22 mouse cellular contexts compared by ENCODE assay signal in the genomic region with DNA sequence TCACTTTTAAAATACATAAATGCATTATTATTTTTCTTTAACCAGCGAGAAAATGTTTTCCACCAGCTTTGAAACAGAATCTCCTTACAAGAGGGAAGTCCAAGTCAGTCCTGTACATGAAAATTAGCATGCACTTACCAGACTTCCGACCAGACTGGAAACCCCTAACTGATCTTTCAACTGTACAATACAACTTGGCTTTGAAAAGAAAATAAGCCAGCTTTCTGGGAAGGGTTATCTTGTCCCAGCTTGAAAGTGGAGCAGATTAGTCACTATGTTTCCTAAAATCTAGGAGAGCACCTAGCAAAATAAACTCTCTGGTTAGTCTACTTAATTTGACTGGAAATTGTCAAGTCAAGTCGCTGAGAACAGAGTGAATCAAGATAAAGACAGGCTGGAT.
A peak's percentile ranks its signal among the peaks of the same experiment; 100 is the strongest.
DNase-seq lines count a peak whose midpoint lies in the region; ATAC-seq and TF ChIP-seq lines count a peak whose summit lies in the region.
"Had no signal": no experiment of that assay in that cellular context is flagged by ENCODE, and none has a peak within 500 bp of the region (broad histone marks: within the 10 kb centered on the region; RNA-seq: fewer than 3 reads in every experiment).

No protein-coding gene starts in this region.

- no peak for TF ChIP-seq POLR2A in myocyte (IDR thresholded peaks at IDR 0.05; ENCODE audit: insufficient read length, low read depth)

- ATAC-seq in activated CD4-positive, CD25-positive, alpha-beta regulatory T cell, adult 4 months: peak; percentile 25
- ATAC-seq: forebrain, embryonic 14.5 days had no signal

- peak overlapping the region; percentile 15 for H3K4me2 ChIP-seq in myocyte (ENCODE audit: low read depth)
- H3K4me2 ChIP-seq: heart, embryonic 11.5 days; heart, embryonic 15.5 days; hindbrain, embryonic 14.5 days had no signal

- no peaks in the 10 kb centered on the region for H3K79me2 ChIP-seq in myocyte (ENCODE audit: control insufficient read depth, insufficient read depth)

- H3K4me3 ChIP-seq in myocyte: no peak overlapping the region
- H3K4me3 ChIP-seq: embryonic facial prominence, embryonic 10.5 days; erythroblast, embryonic 14.5 days; forebrain, embryonic 10.5 days; heart, adult 2 months; heart, embryonic 15.5 days had no signal

- H3ac ChIP-seq in myocyte (ENCODE audit: control insufficient read depth, insufficient read length): no peak overlapping the region

- H3K27me3 ChIP-seq in myocyte (ENCODE audit: control insufficient read depth, insufficient read depth, insufficient read length): no peaks in the 10 kb centered on the region
- H3K27me3 ChIP-seq: heart, embryonic 15.5 days had no signal

- DNase-seq in 416B (ENCODE audit: low read depth): peak; percentile 32
- peak; percentile 45 for DNase-seq in CD4-positive, CD25-positive, alpha-beta regulatory T cell, adult 2 months (ENCODE audit: low read depth, low spot score)
- DNase-seq in layer of hippocampus, postnatal 14 days (ENCODE audit: low spot score in 2 of 2): no peak
- DNase-seq in adrenal gland, postnatal 36 days: no peak
- no peak for DNase-seq in adrenal gland, postnatal 14 days
- DNase-seq in left cerebral cortex, adult 9 months (ENCODE audit: low spot score in 2 of 2): no peak
- DNase-seq: adrenal gland, postnatal 25 days; cerebellum, adult 2 months; cerebellum, postnatal 10 days; gastrocnemius, postnatal 14 days; heart, adult 2 months; heart, postnatal 14 days; kidney, adult 18-20 months had no signal

- no peaks in the 10 kb centered on the region for H3K36me3 ChIP-seq in myocyte (ENCODE audit: control insufficient read depth, insufficient read depth)
- H3K36me3 ChIP-seq: embryonic facial prominence, embryonic 10.5 days; forebrain, embryonic 10.5 days; heart, embryonic 15.5 days had no signal

TF ChIP-seq in myocyte, 11 proteins besides CTCF, POLR2A, EP300 and RAD21:
- no peak for TF ChIP-seq CEBPB (IDR thresholded peaks at IDR 0.05; ENCODE audit: insufficient read depth, poor library complexity, severe bottlenecking)
- no peak for TF ChIP-seq MYOG (IDR thresholded peaks at IDR 0.05; ENCODE audit: control insufficient read depth in 1 of 3, insufficient read depth in 1 of 3, insufficient read length in 2 of 3, low read depth in 2 of 3)
- no peak for TF ChIP-seq E2F4 (IDR thresholded peaks at IDR 0.05; ENCODE audit: insufficient read depth)
- no peak for TF ChIP-seq MYOD1 (IDR thresholded peaks at IDR 0.05; ENCODE audit: control insufficient read depth in 1 of 3, insufficient read length in 2 of 3, low read depth in 2 of 3)
- TF ChIP-seq USF1 (IDR thresholded peaks at IDR 0.05; ENCODE audit: low read depth): no peak
- no peak for TF ChIP-seq TCF12 (IDR thresholded peaks at IDR 0.05; ENCODE audit: insufficient read depth, poor library complexity, severe bottlenecking)
- no peak for TF ChIP-seq MAX (IDR thresholded peaks at IDR 0.05; ENCODE audit: low read depth)
- TF ChIP-seq REST (IDR thresholded peaks at IDR 0.05; ENCODE audit: insufficient read depth, insufficient read length): no peak
- no peak for TF ChIP-seq SRF (IDR thresholded peaks at IDR 0.05; ENCODE audit: control insufficient read depth, insufficient read length, low read depth)
- TF ChIP-seq TCF3 (IDR thresholded peaks at IDR 0.05; ENCODE audit: insufficient read length, low read depth): no peak
- TF ChIP-seq POLR2AphosphoS2 (IDR thresholded peaks at IDR 0.05; ENCODE audit: insufficient read length, low read depth): no peak

Comparison
In these comparisons a context has a peak if more than half of its experiments do, and no peak if none do; other contexts are left out.
1. DNase-seq: peak in 416B (single experiment) and CD4-positive, CD25-positive, alpha-beta regulatory T cell, adult 2 months (single experiment); none in layer of hippocampus, postnatal 14 days (0 of 2), adrenal gland, postnatal 36 days (0 of 2), adrenal gland, postnatal 14 days (single experiment) and left cerebral cortex, adult 9 months (0 of 2).